Mouse (Mus musculus) brain, adult 2 months (tissue): ENCODE data around the gene Fam198b.

ENCODE experiments used
- DNase-seq: peaks from one replicate; pipeline ENCODE4 v3.0.0; 2011; ENCODE audit warnings: low read depth, low spot score

The Fam198b gene

DNA sequence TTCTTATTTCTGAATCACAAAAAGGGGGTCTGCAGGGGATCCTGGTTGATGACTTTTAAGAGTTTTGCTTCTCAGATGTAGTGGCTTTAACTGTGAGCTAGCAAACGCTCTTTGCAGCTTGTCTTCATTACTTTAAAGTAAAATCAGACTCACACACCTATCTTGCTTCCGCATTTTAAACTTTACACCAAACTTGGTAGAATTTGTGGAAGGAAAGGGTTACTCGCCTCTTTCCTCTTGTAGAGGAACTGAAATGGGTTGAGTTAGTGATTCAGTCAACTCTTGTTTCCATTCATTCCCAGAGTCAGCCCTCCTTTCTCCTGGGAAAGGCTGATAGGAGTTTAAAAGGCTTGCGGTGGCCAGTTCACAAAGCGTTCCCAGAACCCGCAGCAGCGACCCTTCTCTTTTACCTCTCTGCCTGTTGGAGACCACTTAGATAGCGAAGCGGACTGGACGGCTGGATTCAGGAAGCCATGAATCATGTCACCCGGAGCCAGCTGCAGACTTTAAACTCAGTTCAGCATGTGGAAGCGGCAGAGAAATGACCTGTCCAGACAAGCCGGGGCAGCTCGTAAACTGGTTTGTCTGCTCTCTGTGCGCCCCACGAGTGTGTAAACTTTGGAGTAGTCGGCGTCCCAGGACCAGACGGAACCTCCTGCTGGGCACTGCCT, 1.5 kb downstream of the Fam198b start:
- DNase-seq: no peak

DNA sequence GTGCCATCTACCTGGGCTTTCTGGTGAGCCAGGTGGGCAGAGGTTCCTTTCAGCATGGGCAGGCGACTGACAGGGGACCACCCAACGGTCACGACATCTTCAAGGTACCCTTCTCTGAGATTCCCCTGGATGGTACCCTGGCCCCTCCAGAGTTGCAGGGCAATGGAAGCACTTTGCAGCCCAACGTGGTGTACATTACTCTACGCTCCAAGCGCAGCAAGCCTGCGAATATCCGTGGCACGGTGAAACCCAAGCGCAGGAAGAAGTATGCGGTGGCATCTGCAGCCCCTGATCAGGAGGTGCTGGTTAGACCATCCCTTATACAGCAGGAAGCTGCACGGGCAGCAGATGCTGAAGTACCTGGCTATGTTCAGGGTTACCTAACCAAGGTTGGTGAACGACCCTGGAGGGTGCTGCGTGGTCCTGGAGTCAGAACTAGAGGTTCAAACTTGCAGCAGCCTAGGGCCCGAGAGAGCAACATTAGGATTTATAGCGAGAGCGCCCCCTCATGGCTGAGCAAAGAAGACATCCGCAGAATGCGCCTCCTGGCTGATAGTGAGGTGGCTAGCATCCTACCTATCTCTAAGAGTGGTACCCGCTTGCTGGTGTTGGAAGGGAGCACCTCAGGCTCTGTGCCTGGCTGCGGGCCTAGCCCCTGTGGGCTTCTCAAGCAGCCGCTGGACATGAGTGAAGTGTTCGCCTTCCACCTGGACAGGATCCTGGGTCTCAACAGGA, 2.2 kb downstream of the Fam198b start:
- no peak for DNase-seq

DNA sequence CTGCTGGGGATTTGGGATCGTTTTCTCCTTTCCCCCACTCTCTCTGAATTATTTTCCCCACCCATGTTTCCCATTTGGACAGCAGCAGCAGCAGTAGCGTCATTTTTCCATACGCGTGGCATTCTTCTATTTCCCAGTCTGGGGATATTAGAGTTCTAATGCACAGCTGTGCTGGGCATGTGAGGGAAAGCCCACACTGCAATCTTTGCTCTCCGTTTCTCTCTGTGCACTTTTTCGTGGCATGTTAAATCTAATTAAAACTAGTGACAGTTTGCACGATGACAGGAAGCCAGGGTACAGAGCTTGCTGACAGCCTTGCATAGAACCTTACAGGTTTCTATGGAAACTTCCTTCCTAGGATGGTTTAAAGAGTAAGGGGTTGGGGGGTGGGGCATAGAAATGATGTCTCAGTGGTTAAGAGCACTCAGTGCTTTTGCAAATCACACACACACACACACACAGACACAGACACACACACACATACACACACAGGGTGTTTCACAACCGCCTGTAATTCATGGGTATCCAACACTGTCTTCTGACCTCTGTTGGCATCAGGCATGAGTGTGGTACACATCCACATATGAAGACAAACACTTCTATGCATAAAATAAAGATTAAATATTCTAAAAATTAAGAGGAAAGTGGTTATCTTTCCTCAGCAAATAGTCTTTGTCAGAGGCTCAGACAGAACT, 3.0 kb downstream of the Fam198b start:
- peak; percentile 60 for DNase-seq

DNA sequence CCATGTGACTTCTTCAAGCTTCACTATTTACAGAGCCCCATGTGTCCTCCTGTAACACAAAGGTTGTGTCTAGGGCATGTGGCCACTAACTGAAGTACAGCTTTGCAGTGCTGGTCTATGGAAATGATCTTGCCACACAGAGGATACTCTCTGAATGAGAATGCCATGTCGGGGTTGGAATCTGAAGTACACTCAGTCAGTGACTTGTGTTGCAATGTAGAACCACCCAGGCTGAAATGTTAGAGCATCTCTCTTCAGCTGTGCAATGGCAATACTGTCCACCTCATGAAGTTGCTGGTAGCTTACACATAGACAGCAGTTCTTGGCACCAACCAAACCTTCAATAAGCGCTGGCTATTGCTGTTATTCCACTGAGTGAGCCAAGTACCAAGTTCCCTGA, 3.6 kb downstream of the Fam198b start:
- DNase-seq: no peak

DNA sequence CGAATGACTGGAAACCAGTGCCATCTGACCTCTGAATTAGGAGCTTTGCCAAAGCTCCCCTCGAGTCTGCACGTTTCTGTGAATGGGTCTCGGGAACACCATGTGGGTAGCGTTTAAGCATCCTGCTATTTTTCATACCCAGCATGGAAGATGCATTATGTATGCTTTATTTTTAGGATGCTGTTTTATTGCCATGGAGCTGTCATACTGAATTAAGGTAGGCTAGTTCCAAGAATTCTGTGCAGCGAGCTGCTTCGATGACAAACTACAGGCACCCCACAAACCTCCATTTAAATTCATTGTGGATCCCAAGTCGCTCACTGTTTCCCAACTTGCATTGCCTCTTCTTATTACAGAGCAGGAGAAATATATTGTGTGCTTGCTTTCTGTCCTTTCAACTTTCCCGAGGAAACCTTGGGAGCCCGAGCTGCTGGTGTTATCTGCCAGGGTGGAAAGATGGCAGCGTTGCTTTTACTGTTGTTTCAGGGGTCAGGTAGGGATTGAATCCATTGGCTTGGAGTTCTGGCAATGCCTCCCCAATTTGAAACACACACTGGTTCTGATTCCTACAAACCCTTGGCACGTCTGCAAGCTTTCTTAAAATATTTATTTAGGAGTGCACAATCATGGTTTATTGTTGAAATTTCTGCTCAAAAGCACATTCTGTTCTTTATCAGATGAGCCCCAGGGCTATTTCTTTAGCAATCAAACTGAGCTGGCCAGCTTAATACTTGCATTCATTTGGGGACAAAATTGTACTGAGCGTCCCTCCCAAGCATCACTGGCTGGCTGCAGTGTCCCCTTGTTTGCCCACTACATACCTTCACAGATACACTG, 13.4 kb downstream of the Fam198b start:
- DNase-seq: peak; percentile 68

DNA sequence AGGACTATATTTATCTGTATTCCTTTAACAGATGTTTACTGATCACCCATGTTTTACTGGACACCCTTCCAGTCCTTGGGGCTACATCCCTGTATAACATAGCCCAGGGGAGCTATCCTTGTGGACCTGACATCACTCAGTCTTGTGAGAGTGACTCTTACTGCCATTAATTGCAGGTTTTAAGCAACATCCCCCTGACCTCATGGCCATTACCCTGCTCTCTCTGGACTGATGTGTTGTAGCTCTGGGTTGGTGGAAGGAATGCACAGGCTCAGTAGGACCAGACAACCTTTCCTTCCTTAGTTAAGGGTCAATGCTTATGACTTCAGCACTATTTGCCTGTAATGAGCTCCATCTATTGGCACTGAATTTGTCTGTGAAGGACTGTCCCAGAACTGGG, 14.2 kb downstream of the Fam198b start:
- no peak for DNase-seq

DNA sequence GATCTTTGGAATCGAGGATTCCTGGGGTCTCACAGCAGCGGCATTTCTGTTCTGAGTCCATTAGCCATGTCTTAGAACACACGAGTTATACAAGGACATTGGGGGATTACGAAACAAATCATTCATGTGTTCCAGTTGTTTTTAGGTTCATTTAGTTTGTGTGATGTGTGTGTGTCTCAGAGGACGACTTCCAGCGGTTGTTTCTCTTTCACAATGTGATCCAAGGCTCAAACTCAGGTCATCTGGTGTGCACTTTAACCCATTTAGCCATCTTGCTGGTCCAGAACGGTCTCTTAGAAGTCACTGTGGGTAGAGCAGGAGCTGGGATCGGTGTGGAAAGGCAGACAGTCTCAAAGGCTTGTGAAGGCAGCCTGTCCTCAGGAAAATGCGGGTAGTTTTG, 15.6 kb downstream of the Fam198b start:
- no peak for DNase-seq

DNA sequence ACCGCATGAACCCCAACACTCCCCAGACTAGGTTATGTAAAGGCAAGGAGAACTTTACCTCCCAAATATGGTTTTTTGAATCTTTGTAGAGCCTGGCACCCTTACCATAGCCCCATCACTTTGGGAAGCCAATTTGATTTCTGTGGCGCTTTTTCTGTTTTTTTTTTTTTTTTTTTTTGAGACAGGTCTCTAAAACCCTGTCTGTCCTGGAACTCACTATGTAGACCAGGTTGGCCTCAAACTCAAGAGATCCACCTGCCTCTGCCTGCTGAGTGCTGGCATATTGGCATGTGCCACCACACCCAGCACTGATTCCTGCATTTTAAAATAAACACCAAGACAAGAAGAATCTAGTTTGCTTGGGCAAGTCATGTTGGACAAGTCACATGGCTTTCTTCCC, 16.2 kb downstream of the Fam198b start:
- DNase-seq: no peak

DNA sequence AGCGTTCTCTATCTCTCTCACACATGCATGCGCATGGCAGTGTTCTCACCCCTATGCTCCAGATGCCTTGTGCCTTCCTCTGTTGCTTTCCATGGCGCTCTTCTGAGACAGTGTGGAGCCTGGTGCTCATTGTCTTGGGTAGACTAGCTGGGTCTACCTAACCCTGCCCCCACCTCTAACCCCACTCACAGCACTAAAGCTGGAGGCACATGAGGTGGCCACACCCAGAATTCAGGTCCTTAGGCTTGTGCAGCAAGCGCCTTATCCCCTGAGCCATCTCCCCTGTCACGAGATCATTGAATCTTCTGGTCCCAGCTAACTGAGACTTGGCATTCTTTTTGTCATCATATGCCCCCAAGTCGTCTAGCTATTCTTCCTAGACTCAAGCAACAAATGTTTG, 17.0 kb downstream of the Fam198b start:
- no peak for DNase-seq

DNA sequence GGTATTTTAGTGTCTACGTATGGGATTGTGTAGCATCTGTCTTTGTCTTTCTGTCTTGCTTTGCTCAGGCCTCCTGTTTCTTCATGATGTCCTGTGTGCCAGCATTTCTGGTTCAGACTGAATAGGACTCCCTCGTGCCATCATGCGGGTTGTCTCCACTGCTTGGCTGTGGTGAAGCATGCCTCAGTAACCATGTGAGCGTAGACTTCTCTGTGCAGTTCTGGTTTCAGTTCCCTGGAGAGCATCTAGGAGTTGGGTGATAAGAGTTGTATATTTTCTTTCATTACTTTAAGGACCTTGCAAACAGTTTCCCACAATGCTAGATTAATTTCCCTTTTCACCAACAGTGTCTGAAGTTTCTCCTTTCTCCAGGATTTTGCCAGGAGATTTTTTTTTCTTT, 17.4 kb downstream of the Fam198b start:
- no peak for DNase-seq

DNA sequence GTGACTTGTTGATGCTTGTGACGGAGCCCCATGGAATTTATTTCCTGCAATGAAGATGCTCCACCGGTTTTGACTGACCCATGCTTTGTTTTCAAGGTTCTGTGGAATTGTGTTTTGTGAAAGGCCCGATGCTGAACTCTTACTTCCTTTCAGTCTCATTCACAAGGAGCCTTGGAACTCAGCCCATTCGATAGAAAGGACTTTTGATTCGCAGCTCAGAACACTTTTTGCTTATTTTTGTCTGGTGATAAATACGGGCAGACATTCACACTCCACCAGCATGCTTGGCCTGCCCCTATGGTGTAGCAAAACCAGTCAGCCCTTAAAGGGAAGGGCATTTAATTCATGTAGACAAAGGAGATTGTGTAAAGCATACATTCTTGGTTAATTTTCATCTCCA, 19.5 kb downstream of the Fam198b start:
- peak; percentile 45 for DNase-seq

DNA sequence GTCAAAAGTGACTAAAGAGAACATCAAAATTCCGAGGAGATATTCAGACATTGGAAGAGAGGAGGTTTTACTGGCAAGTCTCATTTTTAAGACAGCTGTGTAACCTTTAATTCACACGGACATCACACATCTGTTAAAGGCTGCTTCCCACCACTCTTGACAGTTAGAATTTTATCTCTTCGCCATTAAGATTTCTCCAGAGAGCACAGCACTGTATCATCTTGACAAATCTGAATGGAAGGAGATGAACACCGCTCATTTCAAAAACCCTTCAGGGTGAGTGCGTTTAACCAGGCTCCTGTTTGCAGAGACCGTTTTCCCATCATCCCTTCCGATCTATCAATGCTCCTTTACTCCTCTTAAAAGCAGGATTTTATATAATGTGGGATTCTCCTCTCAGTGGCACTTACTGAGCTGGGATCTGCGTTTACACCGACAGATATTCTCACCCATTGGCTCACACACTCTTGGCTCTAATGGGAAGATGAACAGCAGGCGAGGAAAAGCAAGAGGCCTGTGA, 20.0 kb downstream of the Fam198b start:
- DNase-seq: no peak

DNA sequence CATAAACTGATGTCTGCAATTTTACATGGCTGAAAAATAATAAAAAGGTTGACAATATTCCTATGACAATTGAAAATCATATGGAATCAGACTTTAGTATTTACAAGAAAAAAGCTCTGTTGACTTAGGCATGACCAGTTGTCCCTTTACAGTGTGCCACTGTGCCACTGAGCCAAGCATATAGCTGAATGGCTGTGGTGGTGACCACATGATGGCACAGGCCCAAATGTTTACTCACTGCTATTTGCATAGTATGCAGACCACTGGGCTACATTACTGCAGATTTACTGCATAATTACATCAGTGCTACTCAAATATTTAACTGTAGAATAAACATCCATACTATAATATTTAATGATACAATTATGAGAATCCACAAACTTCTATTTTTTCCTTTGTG, 21.1 kb downstream of the Fam198b start:
- DNase-seq: no peak

DNA sequence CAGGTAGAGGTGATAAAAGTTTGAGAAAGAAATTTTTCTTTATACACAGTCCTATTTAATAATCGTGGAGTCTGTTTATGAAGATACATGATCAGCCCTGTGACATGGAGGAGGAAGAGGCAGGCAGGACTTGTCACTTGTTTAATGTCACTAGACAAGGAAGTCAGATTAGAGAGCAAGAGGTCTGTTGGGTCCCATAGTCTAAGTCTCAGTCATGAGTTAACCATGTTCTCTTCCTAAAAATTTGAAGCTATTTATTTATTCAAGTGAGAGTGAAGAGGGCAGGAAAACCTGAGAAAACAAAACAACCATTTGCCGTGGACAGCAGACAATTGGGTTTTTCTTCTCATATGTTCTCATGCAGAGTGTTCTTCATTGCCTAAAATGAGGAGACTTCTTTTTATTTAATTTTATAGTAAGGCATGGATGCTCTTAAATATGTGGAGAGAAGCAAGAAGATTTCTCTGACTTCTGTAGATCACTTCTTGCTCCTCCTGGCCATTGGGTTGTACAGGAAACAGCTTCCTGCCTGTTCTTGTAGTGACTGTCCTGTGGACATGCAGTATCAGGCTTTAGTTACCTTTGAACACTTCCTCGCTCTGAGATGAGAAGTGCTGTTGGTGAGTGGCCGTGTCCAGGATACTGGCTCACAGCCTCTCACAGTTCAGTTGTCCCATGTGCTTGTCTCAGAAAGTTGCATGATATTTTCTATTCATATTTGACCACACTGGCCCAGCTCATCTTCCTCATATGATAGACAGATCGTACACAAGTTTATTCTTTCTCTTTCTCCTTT, 22.1 kb downstream of the Fam198b start:
- DNase-seq: no peak

DNA sequence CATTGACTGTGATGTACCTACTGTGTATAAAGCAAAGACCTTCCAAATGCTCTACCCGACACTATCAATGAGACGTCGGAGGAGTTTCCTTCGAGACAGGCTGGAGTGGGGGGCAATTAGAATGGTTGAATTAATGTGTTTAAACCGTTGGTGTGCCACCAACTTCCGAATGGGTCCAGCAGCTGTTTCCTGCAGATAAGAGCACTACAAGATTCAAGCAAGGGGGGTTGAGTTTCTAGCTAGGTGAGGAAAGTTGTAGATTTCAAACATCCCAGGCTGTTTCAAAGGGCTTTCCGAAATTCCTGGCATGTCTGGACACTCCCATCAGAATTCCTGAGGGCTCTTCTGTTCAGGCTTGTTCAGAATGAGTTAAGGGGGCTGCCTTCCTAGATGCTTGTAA, 22.9 kb downstream of the Fam198b start:
- no peak for DNase-seq

DNA sequence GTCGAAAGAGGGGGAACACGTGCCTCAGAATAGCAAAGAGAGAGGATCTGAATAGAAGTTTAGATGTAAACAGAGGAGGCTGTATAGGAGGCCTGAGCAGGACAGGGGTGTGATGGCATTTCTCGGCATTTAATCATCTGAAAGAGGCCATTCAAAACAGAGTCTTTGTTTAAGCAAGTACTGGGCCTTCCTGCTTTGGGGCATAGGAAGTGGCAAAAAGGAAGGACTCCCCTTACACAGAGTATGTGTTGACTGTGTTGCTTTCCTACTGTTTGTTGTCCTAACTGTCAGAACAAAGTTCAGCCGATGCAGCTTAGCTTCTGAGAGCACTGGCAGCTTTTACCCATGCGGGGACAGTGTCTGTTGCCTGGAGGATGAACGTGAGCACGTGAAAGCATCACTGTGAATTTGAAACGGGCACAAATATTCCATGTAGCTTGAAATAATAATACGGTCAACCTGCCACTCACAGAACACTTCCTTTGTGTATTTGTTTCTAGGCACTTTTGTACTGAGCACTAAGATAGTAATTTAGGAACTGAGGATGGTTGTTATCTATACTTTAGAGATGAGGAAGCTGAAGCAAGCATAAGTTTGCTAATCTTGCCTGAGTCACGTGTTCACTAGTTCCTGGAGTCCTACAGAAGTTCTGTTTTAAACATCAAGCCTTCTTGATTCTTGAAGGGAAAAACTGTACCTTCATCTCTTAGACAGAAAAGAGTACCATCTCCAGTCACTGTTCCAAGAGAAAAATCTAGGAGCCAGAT, 26.2 kb downstream of the Fam198b start:
- DNase-seq: no peak

DNA sequence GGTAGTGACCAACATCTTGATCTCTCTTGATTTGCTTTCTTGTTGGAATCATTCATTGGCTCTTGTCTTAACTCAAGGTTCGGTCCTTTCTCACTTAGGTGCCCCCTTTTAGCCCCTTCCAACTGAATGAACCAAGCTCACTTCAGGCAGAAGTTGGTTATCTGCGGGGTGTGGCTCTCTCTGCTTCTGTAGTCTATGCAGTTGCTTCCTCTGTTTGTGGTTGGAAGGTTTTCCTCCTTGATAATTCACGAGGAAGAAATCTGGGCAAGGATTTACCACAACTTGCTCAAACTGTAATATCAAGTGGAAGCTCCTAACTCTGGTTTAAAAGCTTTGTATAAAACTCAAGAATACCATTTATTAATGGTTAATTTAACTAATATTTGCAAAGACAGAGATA, 26.8 kb downstream of the Fam198b start:
- no peak for DNase-seq

DNA sequence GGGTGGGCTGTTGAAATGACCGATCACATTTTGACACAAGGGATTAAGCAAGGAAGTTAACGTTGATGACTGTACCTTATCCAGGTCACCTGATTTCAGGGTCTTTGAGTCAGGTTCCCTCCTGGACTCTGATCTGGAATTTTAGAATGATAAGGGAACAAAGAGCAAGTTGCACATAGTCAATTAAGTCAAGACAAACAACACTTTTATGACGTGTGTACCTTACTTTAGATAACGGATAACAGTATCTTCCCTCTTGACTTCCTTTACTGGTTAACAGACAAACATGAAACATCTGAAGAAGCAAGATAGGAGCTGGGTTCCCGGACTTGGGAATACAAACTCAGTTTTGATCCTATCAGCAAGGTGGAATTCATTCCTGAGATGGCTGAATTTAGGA, 29.7 kb downstream of the Fam198b start:
- DNase-seq: no peak

DNA sequence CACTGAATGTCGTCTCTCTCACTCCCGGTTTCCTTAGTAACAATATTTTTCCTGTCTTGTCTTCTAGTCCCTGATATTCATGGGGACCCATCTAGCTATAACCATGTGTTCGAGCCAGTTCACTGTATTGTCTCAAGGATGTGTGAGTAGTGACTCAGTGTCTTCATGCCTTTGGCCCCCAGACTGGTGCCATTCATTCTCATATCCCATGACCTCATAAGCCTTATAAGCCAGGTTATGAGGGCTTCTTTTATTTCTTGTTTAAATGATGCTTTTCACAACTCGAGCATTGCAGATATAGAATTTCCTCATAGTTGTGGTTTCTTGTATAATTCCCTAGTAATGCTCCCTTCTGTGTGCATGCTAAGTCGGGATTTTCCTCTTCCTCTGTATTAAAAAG, 31.9 kb downstream of the Fam198b start:
- no peak for DNase-seq

DNA sequence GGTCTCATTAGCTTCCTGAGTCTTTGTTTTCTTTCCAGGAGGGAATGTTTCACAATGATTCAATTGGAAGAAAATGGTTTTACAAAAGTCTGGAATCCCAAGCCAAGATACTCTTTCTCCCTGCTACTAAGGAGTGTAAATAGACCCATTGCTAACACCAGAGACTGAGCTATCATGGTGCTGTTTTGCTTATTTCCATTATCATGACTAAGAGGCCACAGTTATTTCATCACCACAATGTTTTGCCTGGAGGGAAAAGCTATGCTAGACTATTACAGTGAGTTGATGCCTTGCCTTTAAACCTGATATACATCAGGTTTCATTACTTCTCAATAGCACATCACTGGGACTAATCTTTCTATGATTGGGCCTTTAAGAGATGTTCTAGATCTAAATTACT, 34.4 kb downstream of the Fam198b start:
- DNase-seq: no peak
